Mouse (Mus musculus): ENCODE measurements around the gene Clic4. TPM values are rescaled to one million over a fixed set of nuclear protein-coding genes. Genes with fewer than 3 reads are reported as not detected.

The Clic4 gene
- polyA plus RNA-seq, 1 experiment from 2014 or later: 110 TPM

GRCm38 (mm10) chr4:135274761-135275160 is 2.1 kb upstream of the Clic4 start:
- Histone ChIP-seq H3K4me1 (replicated peaks) (peaks cover 59% of the 10 kb centered on the region), H3K27ac (replicated peaks) (peak overlapping the region; percentile 85), H3K36me3 (replicated peaks) (peaks cover 7% of the 10 kb centered on the region; the same call in 1 of the 2 replicates), H3K9me3 (replicated peaks) (no peaks in the 10 kb centered on the region), H3K27me3 (no peaks in the 10 kb centered on the region), H3K9ac (no peak overlapping the region), H3K4me3 (replicated peaks) (no peak overlapping the region), H3K4me2 (no peak overlapping the region)
- WGBS (ENCODE audit: insufficient replicate concordance): 65% methylated on average over 7 of the region's 7 CpGs
- no peak for ATAC-seq (ENCODE audit: insufficient read depth)

- H3K4me2 ChIP-seq: peak overlapping the region; percentile 93
- 6% methylated on average over 17 of the region's 17 CpGs for WGBS (ENCODE audit: insufficient replicate concordance)
Observed at GRCm38 (mm10) chr4:135273307-135273682, 681 bp upstream of the Clic4 start.

GRCm38 (mm10) chr4:135271881-135272616 is 565 bp downstream of the Clic4 start:
- Histone ChIP-seq H3K27ac (replicated peaks) (peak overlapping the region; percentile 96), H3K4me1 (replicated peaks) (peaks cover 77% of the 10 kb centered on the region), H3K4me3 (replicated peaks) (peak overlapping the region; percentile 97), H3K4me2 (peak overlapping the region; percentile 88), H3K27me3 (no peaks in the 10 kb centered on the region), H3K9me3 (replicated peaks) (no peaks in the 10 kb centered on the region), H3K36me3 (replicated peaks) (peaks cover 34% of the 10 kb centered on the region), H3K9ac (peak overlapping the region; percentile 95)
- ATAC-seq (ENCODE audit: insufficient read depth): peak; percentile 59
- WGBS (ENCODE audit: insufficient replicate concordance): under 1% methylated on average over 67 of the region's 67 CpGs

More at GRCm38 (mm10) chr4:135273307-135273682, 681 bp upstream of the Clic4 start:
- no peak for ATAC-seq (ENCODE audit: insufficient read depth)
- Histone ChIP-seq H3K27ac (replicated peaks) (peak overlapping the region; percentile 85), H3K9ac (peak overlapping the region; percentile 69), H3K4me3 (replicated peaks) (peak overlapping the region; percentile 97), H3K9me3 (replicated peaks) (no peaks in the 10 kb centered on the region), H3K27me3 (no peaks in the 10 kb centered on the region), H3K4me1 (replicated peaks) (peaks cover 73% of the 10 kb centered on the region), H3K36me3 (replicated peaks) (peaks cover 22% of the 10 kb centered on the region)

- no peaks in the 10 kb centered on the region for H3K9me3 ChIP-seq (replicated peaks)
- peaks cover 76% of the 10 kb centered on the region for H3K4me1 ChIP-seq (replicated peaks)
- H3K4me2 ChIP-seq: peak overlapping the region; percentile 88
- under 1% methylated on average over 20 of the region's 20 CpGs for WGBS (ENCODE audit: insufficient replicate concordance)
- H3K9ac ChIP-seq: peak overlapping the region; percentile 95
- H3K4me3 ChIP-seq (replicated peaks): peak overlapping the region; percentile 97
- ATAC-seq (ENCODE audit: insufficient read depth): no peak
- H3K27me3 ChIP-seq: no peaks in the 10 kb centered on the region
- peaks cover 36% of the 10 kb centered on the region for H3K36me3 ChIP-seq (replicated peaks)
- H3K27ac ChIP-seq (replicated peaks): peak overlapping the region; percentile 96
Observed at GRCm38 (mm10) chr4:135271419-135271828, 1.2 kb downstream of the Clic4 start.

- H3K4me1 ChIP-seq (replicated peaks): peaks cover 77% of the 10 kb centered on the region
- ATAC-seq (ENCODE audit: insufficient read depth): no peak
- 41% methylated on average over 8 of the region's 8 CpGs for WGBS (ENCODE audit: insufficient replicate concordance)
- peak overlapping the region; percentile 95 for H3K9ac ChIP-seq
- H3K9me3 ChIP-seq (replicated peaks): no peaks in the 10 kb centered on the region
- H3K36me3 ChIP-seq (replicated peaks): peaks cover 36% of the 10 kb centered on the region
- peak overlapping the region; percentile 97 for H3K4me3 ChIP-seq (replicated peaks)
- no peaks in the 10 kb centered on the region for H3K27me3 ChIP-seq
- peak overlapping the region; percentile 96 for H3K27ac ChIP-seq (replicated peaks)
- H3K4me2 ChIP-seq: peak overlapping the region; percentile 88
Observed at GRCm38 (mm10) chr4:135270476-135270875, 2.1 kb downstream of the Clic4 start.

GRCm38 (mm10) chr4:135269656-135270341 is 2.8 kb downstream of the Clic4 start:
- Histone ChIP-seq H3K36me3 (replicated peaks) (peaks cover 36% of the 10 kb centered on the region), H3K27ac (replicated peaks) (peak overlapping the region; percentile 96), H3K4me1 (replicated peaks) (peaks cover 77% of the 10 kb centered on the region), H3K27me3 (no peaks in the 10 kb centered on the region), H3K4me2 (peak overlapping the region; percentile 88), H3K4me3 (replicated peaks) (peak overlapping the region; percentile 97), H3K9me3 (replicated peaks) (no peaks in the 10 kb centered on the region), H3K9ac (peak overlapping the region; percentile 95)
- no peak for ATAC-seq (ENCODE audit: insufficient read depth)
- 63% methylated on average over 7 of the region's 7 CpGs for WGBS (ENCODE audit: insufficient replicate concordance)

- no peak for ATAC-seq (ENCODE audit: insufficient read depth)
- H3K36me3 ChIP-seq (replicated peaks): peaks cover 50% of the 10 kb centered on the region
- H3K4me1 ChIP-seq (replicated peaks): peaks cover 77% of the 10 kb centered on the region
- no peak overlapping the region for H3K4me3 ChIP-seq (replicated peaks)
- H3K27ac ChIP-seq (replicated peaks): peak overlapping the region; percentile 31; the same call in 1 of the 2 replicates
- H3K9me3 ChIP-seq (replicated peaks): no peaks in the 10 kb centered on the region
- 75% methylated on average over 8 of the region's 8 CpGs for WGBS (ENCODE audit: insufficient replicate concordance)
- H3K9ac ChIP-seq: no peak overlapping the region
- H3K27me3 ChIP-seq: no peaks in the 10 kb centered on the region
- peak overlapping the region; percentile 88 for H3K4me2 ChIP-seq
Observed at GRCm38 (mm10) chr4:135267521-135267920, 5.1 kb downstream of the Clic4 start.

- Histone ChIP-seq H3K9me3 (replicated peaks) (no peaks in the 10 kb centered on the region), H3K36me3 (replicated peaks) (peaks cover 56% of the 10 kb centered on the region), H3K9ac (no peak overlapping the region), H3K4me3 (replicated peaks) (no peak overlapping the region), H3K4me1 (replicated peaks) (peaks cover 82% of the 10 kb centered on the region), H3K4me2 (peak overlapping the region; percentile 21; the same call in 1 of the 2 replicates), H3K27me3 (no peaks in the 10 kb centered on the region), H3K27ac (replicated peaks) (0 out of 2 replicates have a peak overlapping the region, but pooled peaks have one; percentile 10)
- no peak for ATAC-seq (ENCODE audit: insufficient read depth)
- WGBS (ENCODE audit: insufficient replicate concordance): 61% methylated on average over 9 of the region's 9 CpGs
Observed at GRCm38 (mm10) chr4:135266987-135267386, 5.6 kb downstream of the Clic4 start.

GRCm38 (mm10) chr4:135260434-135260833 is 12.2 kb downstream of the Clic4 start:
- Histone ChIP-seq H3K4me1 (replicated peaks) (peaks cover 63% of the 10 kb centered on the region), H3K36me3 (replicated peaks) (peaks cover 53% of the 10 kb centered on the region), H3K4me3 (replicated peaks) (no peak overlapping the region), H3K9me3 (replicated peaks) (no peaks in the 10 kb centered on the region), H3K4me2 (no peak overlapping the region), H3K27ac (replicated peaks) (no peak overlapping the region), H3K27me3 (no peaks in the 10 kb centered on the region), H3K9ac (no peak overlapping the region)
- 78% methylated on average over 4 of the region's 4 CpGs for WGBS (ENCODE audit: insufficient replicate concordance)
- no peak for ATAC-seq (ENCODE audit: insufficient read depth)

GRCm38 (mm10) chr4:135258521-135258920 is 14.1 kb downstream of the Clic4 start:
- H3K9me3 ChIP-seq (replicated peaks): no peaks in the 10 kb centered on the region
- peaks cover 44% of the 10 kb centered on the region for H3K36me3 ChIP-seq (replicated peaks)
- 82% methylated on average over 7 of the region's 7 CpGs for WGBS (ENCODE audit: insufficient replicate concordance)
- peaks cover 67% of the 10 kb centered on the region for H3K4me1 ChIP-seq (replicated peaks)
- H3K9ac ChIP-seq: no peak overlapping the region
- no peak overlapping the region for H3K4me3 ChIP-seq (replicated peaks)
- H3K27ac ChIP-seq (replicated peaks): no peak overlapping the region; the same call in 1 of the 2 replicates
- H3K27me3 ChIP-seq: no peaks in the 10 kb centered on the region
- ATAC-seq (ENCODE audit: insufficient read depth): no peak
- no peak overlapping the region for H3K4me2 ChIP-seq

- no peaks in the 10 kb centered on the region for H3K9me3 ChIP-seq (replicated peaks)
- no peak overlapping the region; the same call in 1 of the 2 replicates for H3K27ac ChIP-seq (replicated peaks)
- H3K36me3 ChIP-seq (replicated peaks): peaks cover 46% of the 10 kb centered on the region
- no peak overlapping the region for H3K4me2 ChIP-seq
- 77% methylated on average over 9 of the region's 9 CpGs for WGBS (ENCODE audit: insufficient replicate concordance)
- H3K9ac ChIP-seq: no peak overlapping the region
- peaks cover 69% of the 10 kb centered on the region for H3K4me1 ChIP-seq (replicated peaks)
- no peaks in the 10 kb centered on the region for H3K27me3 ChIP-seq
- no peak for ATAC-seq (ENCODE audit: insufficient read depth)
- H3K4me3 ChIP-seq (replicated peaks): no peak overlapping the region
Observed at GRCm38 (mm10) chr4:135257881-135258476, 14.6 kb downstream of the Clic4 start.

All from liver, embryonic 15.5 days (tissue).